Mouse (Mus musculus): ENCODE data around the gene Glod5.
"Not testable (repeated sequence)": the region's sequence is repeated elsewhere in the genome, so short reads cannot be mapped to it uniquely, and the experiment has no call there.

- not testable (repeated sequence) for TF ChIP-seq POLR2A (IDR thresholded peaks at IDR 0.05; ENCODE audit: extremely low read depth, insufficient read depth, low read length); CTCF (IDR thresholded peaks at IDR 0.05; ENCODE audit: low read depth, low read length)
Observed at GRCm38 (mm10) chrX:8015675-8016074, 2.6 kb downstream of the Glod5 start.

Data from liver, adult 2 months (tissue).